Mouse (Mus musculus): ENCODE measurements around the gene Nbl1. TPM values are rescaled to one million over a fixed set of nuclear protein-coding genes. Genes with fewer than 3 reads are reported as not detected.
A peak's percentile ranks its signal among the peaks of the same experiment; 100 is the strongest.

Gene Nbl1
- polyA plus RNA-seq, 1 experiment from 2014 or later = 21.4 TPM

- Histone ChIP-seq H3K9ac (no peak overlapping the region), H3K4me3 (no peak overlapping the region), H3K27me3 (peaks cover 30% of the 10 kb centered on the region), H3K4me2 (no peak overlapping the region), H3K36me3 (no peaks in the 10 kb centered on the region), H3K9me3 (replicated peaks) (no peaks in the 10 kb centered on the region), H3K27ac (peak overlapping the region; percentile 18; the same call in 1 of the 2 replicates), H3K4me1 (replicated peaks) (peaks cover 35% of the 10 kb centered on the region)
- WGBS = 17% methylated on average over 1 of the region's 1 CpGs
- no peak for ATAC-seq (replicated peaks; ENCODE audit: insufficient number of reproducible peaks, insufficient read depth, low FRiP score, low read depth)
Observed at GRCm38 (mm10) chr4:139095406-139095805, 2.6 kb upstream of the Nbl1 start.

- WGBS = 30% methylated on average over 13 of the region's 13 CpGs
- peaks cover 38% of the 10 kb centered on the region for H3K27me3 ChIP-seq
- H3K9ac ChIP-seq = peak overlapping the region; percentile 78
- ATAC-seq (replicated peaks; ENCODE audit: insufficient number of reproducible peaks, insufficient read depth, low FRiP score, low read depth) = no peak
- H3K36me3 ChIP-seq = no peaks in the 10 kb centered on the region
- H3K4me1 ChIP-seq (replicated peaks) = peaks cover 45% of the 10 kb centered on the region
- peak overlapping the region; percentile 100 for H3K4me2 ChIP-seq
- no peak overlapping the region for H3K27ac ChIP-seq
- peak overlapping the region; percentile 74 for H3K4me3 ChIP-seq
- H3K9me3 ChIP-seq (replicated peaks) = no peaks in the 10 kb centered on the region
Observed at GRCm38 (mm10) chr4:139093196-139093530, 370 bp upstream of the Nbl1 start.

GRCm38 (mm10) chr4:139091478-139092355, 1.1 kb downstream of the Nbl1 start:
- Histone ChIP-seq H3K36me3 (no peaks in the 10 kb centered on the region), H3K9me3 (replicated peaks) (no peaks in the 10 kb centered on the region), H3K27ac (peak overlapping the region; percentile 48; the same call in 1 of the 2 replicates), H3K4me3 (peak overlapping the region; percentile 74), H3K4me2 (peak overlapping the region; percentile 100), H3K9ac (peak overlapping the region; percentile 78), H3K4me1 (replicated peaks) (peaks cover 46% of the 10 kb centered on the region), H3K27me3 (peaks cover 40% of the 10 kb centered on the region)
- WGBS = 8% methylated on average over 28 of the region's 28 CpGs
- ATAC-seq (replicated peaks; ENCODE audit: insufficient number of reproducible peaks, insufficient read depth, low FRiP score, low read depth) = no peak

- Histone ChIP-seq H3K9me3 (replicated peaks) (no peaks in the 10 kb centered on the region), H3K9ac (no peak overlapping the region), H3K27ac (no peak overlapping the region), H3K27me3 (peaks cover 42% of the 10 kb centered on the region), H3K4me2 (peak overlapping the region; percentile 100), H3K4me3 (peak overlapping the region; percentile 74), H3K36me3 (no peaks in the 10 kb centered on the region), H3K4me1 (replicated peaks) (peaks cover 41% of the 10 kb centered on the region)
- ATAC-seq (replicated peaks; ENCODE audit: insufficient number of reproducible peaks, insufficient read depth, low FRiP score, low read depth) = no peak
- WGBS = 56% methylated on average over 7 of the region's 7 CpGs
Observed at GRCm38 (mm10) chr4:139091066-139091465, 1.7 kb downstream of the Nbl1 start.

GRCm38 (mm10) chr4:139090303-139090940, 2.4 kb downstream of the Nbl1 start:
- 67% methylated on average over 15 of the region's 15 CpGs for WGBS
- no peak overlapping the region for H3K4me3 ChIP-seq
- peak overlapping the region; percentile 100; the same call in 1 of the 2 replicates for H3K4me2 ChIP-seq
- no peaks in the 10 kb centered on the region for H3K9me3 ChIP-seq (replicated peaks)
- H3K4me1 ChIP-seq (replicated peaks) = peaks cover 35% of the 10 kb centered on the region
- ATAC-seq (replicated peaks; ENCODE audit: insufficient number of reproducible peaks, insufficient read depth, low FRiP score, low read depth) = no peak
- no peaks in the 10 kb centered on the region for H3K36me3 ChIP-seq
- H3K27me3 ChIP-seq = peaks cover 42% of the 10 kb centered on the region
- H3K9ac ChIP-seq = no peak overlapping the region
- H3K27ac ChIP-seq = no peak overlapping the region

- Histone ChIP-seq H3K27ac (no peak overlapping the region), H3K9me3 (replicated peaks) (no peaks in the 10 kb centered on the region), H3K4me3 (no peak overlapping the region), H3K4me2 (no peak overlapping the region), H3K36me3 (no peaks in the 10 kb centered on the region), H3K27me3 (peaks cover 42% of the 10 kb centered on the region), H3K9ac (no peak overlapping the region), H3K4me1 (replicated peaks) (peaks cover 32% of the 10 kb centered on the region)
- ATAC-seq (replicated peaks; ENCODE audit: insufficient number of reproducible peaks, insufficient read depth, low FRiP score, low read depth) = no peak
- 62% methylated on average over 9 of the region's 9 CpGs for whole genome bisulfite sequencing
Observed at GRCm38 (mm10) chr4:139088982-139089671, 3.7 kb downstream of the Nbl1 start.

- Histone ChIP-seq H3K36me3 (no peaks in the 10 kb centered on the region), H3K4me1 (replicated peaks) (peaks cover 28% of the 10 kb centered on the region), H3K4me2 (no peak overlapping the region), H3K27ac (no peak overlapping the region), H3K4me3 (no peak overlapping the region), H3K9me3 (replicated peaks) (no peaks in the 10 kb centered on the region), H3K27me3 (peaks cover 31% of the 10 kb centered on the region), H3K9ac (no peak overlapping the region)
- no peak for ATAC-seq (replicated peaks; ENCODE audit: insufficient number of reproducible peaks, insufficient read depth, low FRiP score, low read depth)
- 73% methylated on average over 4 of the region's 4 CpGs for WGBS
Observed at GRCm38 (mm10) chr4:139086984-139087383, 5.8 kb downstream of the Nbl1 start.

GRCm38 (mm10) chr4:139086037-139086436, 6.8 kb downstream of the Nbl1 start:
- Histone ChIP-seq H3K9me3 (replicated peaks) (no peaks in the 10 kb centered on the region), H3K4me3 (no peak overlapping the region)

GRCm38 (mm10) chr4:139085337-139085736, 7.5 kb downstream of the Nbl1 start:
- H3K9me3 ChIP-seq (replicated peaks) = no peaks in the 10 kb centered on the region
- H3K27me3 ChIP-seq = peaks cover 24% of the 10 kb centered on the region
- H3K4me2 ChIP-seq = no peak overlapping the region
- H3K27ac ChIP-seq = no peak overlapping the region
- H3K9ac ChIP-seq = no peak overlapping the region
- ATAC-seq (replicated peaks; ENCODE audit: insufficient number of reproducible peaks, insufficient read depth, low FRiP score, low read depth) = no peak
- H3K4me3 ChIP-seq = no peak overlapping the region
- H3K4me1 ChIP-seq (replicated peaks) = peaks cover 22% of the 10 kb centered on the region
- H3K36me3 ChIP-seq = no peaks in the 10 kb centered on the region
- 67% methylated on average over 11 of the region's 11 CpGs for WGBS

More at GRCm38 (mm10) chr4:139086037-139086436, 6.8 kb downstream of the Nbl1 start:
- Histone ChIP-seq H3K4me1 (replicated peaks) (peaks cover 22% of the 10 kb centered on the region), H3K4me2 (no peak overlapping the region), H3K27me3 (peaks cover 30% of the 10 kb centered on the region), H3K9ac (no peak overlapping the region), H3K36me3 (no peaks in the 10 kb centered on the region), H3K27ac (no peak overlapping the region)
- WGBS = 13% methylated on average over 5 of the region's 5 CpGs
- no peak for ATAC-seq (replicated peaks; ENCODE audit: insufficient number of reproducible peaks, insufficient read depth, low FRiP score, low read depth)

GRCm38 (mm10) chr4:139082790-139083564, 9.8 kb downstream of the Nbl1 start:
- Histone ChIP-seq H3K9me3 (replicated peaks) (no peaks in the 10 kb centered on the region), H3K4me1 (replicated peaks) (peaks cover 11% of the 10 kb centered on the region), H3K4me2 (no peak overlapping the region), H3K27me3 (peaks cover 25% of the 10 kb centered on the region), H3K4me3 (no peak overlapping the region), H3K36me3 (no peaks in the 10 kb centered on the region), H3K27ac (no peak overlapping the region), H3K9ac (no peak overlapping the region)
- 37% methylated on average over 12 of the region's 12 CpGs for WGBS
- ATAC-seq (replicated peaks; ENCODE audit: insufficient number of reproducible peaks, insufficient read depth, low FRiP score, low read depth) = 0 out of 2 replicates have a peak, but pooled peaks have one; percentile 8
